Mouse (Mus musculus) MEL (cell line): ENCODE measurements around the gene Il6ra. TPM values are rescaled to one million over a fixed set of nuclear protein-coding genes. Genes with fewer than 3 reads are reported as not detected.
A peak's percentile ranks its signal among the peaks of the same experiment; 100 is the strongest.

Experiments
- DNase-seq: peaks from one replicate; pipeline ENCODE4 v3.0.0; 2011; ENCODE audit warnings: low read depth, low spot score
- H3K27ac ChIP-seq: 2 replicates; pipeline ENCODE4 v1.5.1; 2012; ENCODE audit warnings: low read depth, mild to moderate bottlenecking, control low read depth, low read length, moderate library complexity; ENCODE audit not compliant: control insufficient read depth
- H3K27me3 ChIP-seq, 2 experiments: fragments of 150-350 bp in 1 of 2; sonication (generic) in 1 of 2; 2 replicates each; pipeline ENCODE4 v1.6.1; 2012; ENCODE audit warnings: low read length in 2 of 2, mild to moderate bottlenecking in 2 of 2, improper control_type of control experiment in 1 of 2, moderate library complexity in 1 of 2; ENCODE audit not compliant: insufficient read depth in 2 of 2, control insufficient read depth in 1 of 2
- H3K36me3 ChIP-seq, 2 experiments: 2 replicates each; pipeline ENCODE4 v1.6.1; 2012 to 2014; ENCODE audit warnings: low read length in 2 of 2, improper control_type of control experiment in 1 of 2, inconsistent platforms in 1 of 2, mild to moderate bottlenecking in 1 of 2; ENCODE audit not compliant: insufficient read depth in 2 of 2, control insufficient read depth in 1 of 2
- H3K4me1 ChIP-seq, 2 experiments: fragments of 150-350 bp in 1 of 2; sonication (generic) in 1 of 2; 2 replicates each; pipeline ENCODE4 v1.6.1; 2012; ENCODE audit warnings: low read length in 2 of 2, improper control_type of control experiment in 1 of 2, mild to moderate bottlenecking in 1 of 2; ENCODE audit not compliant: insufficient read depth in 2 of 2, control insufficient read depth in 1 of 2
- H3K4me3 ChIP-seq, 2 experiments: fragments of 150-350 bp in 1 of 2; sonication (generic) in 1 of 2; 2 replicates each; pipeline ENCODE4 v1.5.1; 2012; ENCODE audit warnings: low read depth in 2 of 2, low read length in 2 of 2, mild to moderate bottlenecking in 2 of 2, moderate library complexity in 2 of 2, control low read depth in 1 of 2, improper control_type of control experiment in 1 of 2; ENCODE audit not compliant: control insufficient read depth in 1 of 2, insufficient read depth in 1 of 2
- H3K79me2 ChIP-seq: 2 replicates; pipeline ENCODE4 v1.6.1; 2012; ENCODE audit warnings: mild to moderate bottlenecking, low read length, moderate library complexity; ENCODE audit not compliant: control insufficient read depth, poor library complexity, insufficient read depth
- H3K9ac ChIP-seq: 2 replicates; pipeline ENCODE4 v1.6.1; 2012; ENCODE audit warnings: low read depth, mild to moderate bottlenecking, control low read depth, low read length, moderate library complexity; ENCODE audit not compliant: control insufficient read depth, poor library complexity, severe bottlenecking
- H3K9me3 ChIP-seq: fragments of 150-350 bp; sonication (generic); replicated peaks from 2 replicates; pipeline ENCODE4 v1.6.1; 2012; ENCODE audit warnings: mild to moderate bottlenecking, low read length, improper control_type of control experiment, moderate library complexity; ENCODE audit not compliant: insufficient read depth
- BHLHE40 ChIP-seq: IDR thresholded peaks from 2 replicates; pipeline ENCODE4 v1.6.1; 2012; ENCODE audit warnings: low read depth, mild to moderate bottlenecking, inconsistent platforms, low read length, improper control_type of control experiment, borderline replicate concordance
- CTCF ChIP-seq, 3 experiments: IDR thresholded peaks in 2 of 3; conservative IDR thresholded peaks in 1 of 3; 2 replicates each; pipeline ENCODE4 v1.5.1; 2011 to 2012; ENCODE audit warnings: low read length in 3 of 3, low read depth in 2 of 3, mild to moderate bottlenecking in 2 of 3, improper control_type of control experiment in 1 of 3, inconsistent platforms in 1 of 3, mixed read lengths in 1 of 3, moderate library complexity in 1 of 3; ENCODE audit not compliant: control insufficient read depth in 1 of 3, insufficient read depth in 1 of 3, poor library complexity in 1 of 3, severe bottlenecking in 1 of 3
- ELF1 ChIP-seq: IDR thresholded peaks from 2 replicates; pipeline ENCODE4 v1.6.1; 2014; ENCODE audit warnings: low read depth, mild to moderate bottlenecking, inconsistent platforms, low read length, improper control_type of control experiment, moderate library complexity
- EP300 ChIP-seq, 2 experiments: IDR thresholded peaks; 2 replicates each; pipeline ENCODE4 v1.6.1; 2011; ENCODE audit warnings: improper control_type of control experiment in 2 of 2, low read length in 2 of 2, low read depth in 1 of 2, mild to moderate bottlenecking in 1 of 2
- ETS1 ChIP-seq: IDR thresholded peaks from 2 replicates; pipeline ENCODE4 v1.6.1; 2012; ENCODE audit warnings: low read depth, mild to moderate bottlenecking, inconsistent platforms, low read length, improper control_type of control experiment, moderate library complexity
- GABPA ChIP-seq: IDR thresholded peaks from 2 replicates; pipeline ENCODE4 v1.6.1; 2012; ENCODE audit warnings: low read depth, mild to moderate bottlenecking, inconsistent platforms, low read length, improper control_type of control experiment, moderate library complexity
- GATA1 ChIP-seq: IDR thresholded peaks from 2 replicates; pipeline ENCODE4 v1.6.1; 2011; ENCODE audit warnings: low read depth, low read length, improper control_type of control experiment
- HCFC1 ChIP-seq: IDR thresholded peaks from 2 replicates; pipeline ENCODE4 v1.6.1; 2012; ENCODE audit warnings: low read depth, mild to moderate bottlenecking, inconsistent platforms, low read length, improper control_type of control experiment, moderate library complexity
- MAFK ChIP-seq: IDR thresholded peaks from 2 replicates; pipeline ENCODE4 v1.6.1; 2011; ENCODE audit warnings: low read depth, mild to moderate bottlenecking, low read length, improper control_type of control experiment, borderline replicate concordance
- MAZ ChIP-seq: IDR thresholded peaks from 2 replicates; pipeline ENCODE4 v1.6.1; 2012; ENCODE audit warnings: low read depth, mild to moderate bottlenecking, inconsistent platforms, low read length, improper control_type of control experiment
- MEF2A ChIP-seq: IDR thresholded peaks from 2 replicates; pipeline ENCODE4 v1.6.1; 2014; ENCODE audit warnings: low read depth, mild to moderate bottlenecking, inconsistent platforms, low read length, improper control_type of control experiment; ENCODE audit not compliant: poor library complexity, insufficient replicate concordance, severe bottlenecking; ENCODE audit errors: extremely low read depth
- MXI1 ChIP-seq: IDR thresholded peaks from 2 replicates; pipeline ENCODE4 v1.6.1; 2011; ENCODE audit warnings: mild to moderate bottlenecking, low read depth, low read length, improper control_type of control experiment
- MYC ChIP-seq: IDR thresholded peaks from 2 replicates; pipeline ENCODE4 v1.6.1; 2011; ENCODE audit warnings: low read depth, mild to moderate bottlenecking, low read length, improper control_type of control experiment, moderate library complexity
- NRF1 ChIP-seq: IDR thresholded peaks from 2 replicates; pipeline ENCODE4 v1.6.1; 2014; ENCODE audit warnings: low read depth, mild to moderate bottlenecking, inconsistent platforms, low read length, improper control_type of control experiment, moderate library complexity; ENCODE audit not compliant: poor library complexity, insufficient read depth, severe bottlenecking
- POLR2A ChIP-seq, 2 experiments: IDR thresholded peaks; 2 replicates each; pipeline ENCODE4 v1.6.1; 2011 to 2012; ENCODE audit warnings: low read length in 2 of 2, mild to moderate bottlenecking in 2 of 2, control low read depth in 1 of 2, improper control_type of control experiment in 1 of 2, low read depth in 1 of 2, moderate library complexity in 1 of 2; ENCODE audit not compliant: control insufficient read depth in 1 of 2, insufficient read depth in 1 of 2, poor library complexity in 1 of 2
- POLR2AphosphoS5 ChIP-seq: IDR thresholded peaks from 2 replicates; pipeline ENCODE4 v1.6.1; 2012; ENCODE audit warnings: low read depth, borderline replicate concordance, mild to moderate bottlenecking, inconsistent platforms, low read length, moderate library complexity, mixed read lengths
- RAD21 ChIP-seq: IDR thresholded peaks from 2 replicates; pipeline ENCODE4 v1.6.1; 2011; ENCODE audit warnings: mild to moderate bottlenecking, low read depth, low read length, improper control_type of control experiment
- RCOR1 ChIP-seq: IDR thresholded peaks from 2 replicates; pipeline ENCODE4 v1.6.1; 2012; ENCODE audit warnings: low read depth, mild to moderate bottlenecking, inconsistent platforms, low read length, improper control_type of control experiment
- SIN3A ChIP-seq: IDR thresholded peaks from 2 replicates; pipeline ENCODE4 v1.6.1; 2012; ENCODE audit warnings: low read length, improper control_type of control experiment, inconsistent platforms
- SMC3 ChIP-seq: IDR thresholded peaks from 2 replicates; pipeline ENCODE4 v1.6.1; 2011; ENCODE audit warnings: low read depth, low read length, improper control_type of control experiment
- TBP ChIP-seq: IDR thresholded peaks from 2 replicates; pipeline ENCODE4 v1.8.0; 2011; ENCODE audit warnings: low read depth, low read length, improper control_type of control experiment
- UBTF ChIP-seq: IDR thresholded peaks from 2 replicates; pipeline ENCODE4 v1.6.1; 2012; ENCODE audit warnings: low read depth, mild to moderate bottlenecking, inconsistent platforms, low read length, improper control_type of control experiment, moderate library complexity, borderline replicate concordance; ENCODE audit not compliant: insufficient read depth
- USF2 ChIP-seq, 2 experiments: IDR thresholded peaks; 2 replicates each; pipeline ENCODE4 v1.6.1; 2011 to 2012; ENCODE audit warnings: improper control_type of control experiment in 2 of 2, low read length in 2 of 2, borderline replicate concordance in 1 of 2, inconsistent platforms in 1 of 2, low read depth in 1 of 2, mild to moderate bottlenecking in 1 of 2; ENCODE audit not compliant: insufficient read depth in 1 of 2
- ZC3H11A ChIP-seq: IDR thresholded peaks from 2 replicates; pipeline ENCODE4 v1.6.1; 2012; ENCODE audit warnings: low read depth, mild to moderate bottlenecking, inconsistent platforms, low read length, improper control_type of control experiment
- ZKSCAN1 ChIP-seq: IDR thresholded peaks from 2 replicates; pipeline ENCODE4 v1.6.1; 2012; ENCODE audit warnings: low read depth, mild to moderate bottlenecking, inconsistent platforms, low read length, improper control_type of control experiment, moderate library complexity
- ZMIZ1 ChIP-seq: IDR thresholded peaks from 2 replicates; pipeline ENCODE4 v1.6.1; 2012; ENCODE audit warnings: low read depth, mild to moderate bottlenecking, inconsistent platforms, low read length, improper control_type of control experiment, moderate library complexity
- ZNF384 ChIP-seq: IDR thresholded peaks from 2 replicates; pipeline ENCODE4 v1.6.1; 2012; ENCODE audit warnings: low read depth, mild to moderate bottlenecking, inconsistent platforms, low read length, improper control_type of control experiment
- polyA plus RNA-seq, 2 experiments: library from polyadenylated mRNA; stranded (reverse) in 1 of 2; unstranded in 1 of 2; fragments of >175 nt in 1 of 2; fragments of >200 nt in 1 of 2; gene quantifications; 2 replicates each; pipeline versions ENCODE4 v1.2.1 to v1.2.4; 2012; ENCODE audit warnings: low replicate concordance in 2 of 2, low read depth in 1 of 2; ENCODE audit not compliant: insufficient read length in 2 of 2, insufficient read depth in 1 of 2, missing spikeins in 1 of 2
- total RNA-seq: library from RNA; depleted of rRNA; stranded (reverse); fragments of 300-350 nt; gene quantifications from 2 replicates; pipeline ENCODE4 v1.2.3, GENCODE M21; 2012

Il6ra gene
- total and polyA plus RNA-seq, 3 experiments = 0.15 to 3.4 TPM; not detected in 1

- Histone ChIP-seq H3K79me2 (no peaks in the 10 kb centered on the region; the same call in 1 of the 2 replicates), H3K9ac (no peak overlapping the region), H3K4me3 (no peak overlapping the region), H3K27ac (peak overlapping the region; percentile 43), H3K4me1 (peaks cover 8 to 11% of the 10 kb centered on the region in 2 experiments), H3K36me3 (peaks cover 2 to 9% of the 10 kb centered on the region in 2 experiments; a peak in 3 of 4 replicates), H3K9me3 (no peaks in the 10 kb centered on the region), H3K27me3 (no peaks in the 10 kb centered on the region)
- peak; percentile 73 for DNase-seq
- no peak for TF ChIP-seq GABPA
- no peak for TF ChIP-seq NRF1
- TF ChIP-seq ETS1 = peak; percentile 39; the same call in 1 of the 2 replicates
- peak; percentile 65 for TF ChIP-seq GATA1
- 0 out of 2 replicates have a peak, but pooled peaks have one; percentile 37 for TF ChIP-seq MXI1
- TF ChIP-seq MEF2A = no peak
- no peak; a peak in 1 of 4 replicates for TF ChIP-seq EP300 (IDR thresholded peaks at IDR 0.05; ENCODE audit: low read depth in 1 of 2, low read length in 2 of 2)
- no peak for TF ChIP-seq RCOR1
- no peak for TF ChIP-seq POLR2A (IDR thresholded peaks at IDR 0.05; ENCODE audit: control insufficient read depth in 1 of 2, insufficient read depth in 1 of 2, low read depth in 1 of 2, low read length in 2 of 2, poor library complexity in 1 of 2)
- TF ChIP-seq MAZ = 0 out of 2 replicates have a peak, but pooled peaks have one; percentile 21
Observed at GRCm38 (mm10) chr3:89956177-89956971, 43.4 kb upstream of the Il6ra start.

- H3K4me3 ChIP-seq = no peak overlapping the region
- H3K9ac ChIP-seq = no peak overlapping the region
- H3K27me3 ChIP-seq = no peaks in the 10 kb centered on the region
- TF ChIP-seq BHLHE40 = no peak
- TF ChIP-seq SMC3 = peak; percentile 98
- peak; percentile 94 to 98 (median 98) for TF ChIP-seq CTCF (IDR thresholded peaks at IDR 0.05 in 2 of 3, conservative IDR thresholded peaks at IDR 0.05 in 1 of 3; ENCODE audit: control insufficient read depth in 1 of 3, insufficient read depth in 1 of 3, low read depth in 2 of 3, low read length in 3 of 3, poor library complexity in 1 of 3, severe bottlenecking in 1 of 3)
- TF ChIP-seq SIN3A = peak; percentile 61
- TF ChIP-seq ZNF384 = peak; percentile 36; the same call in 1 of the 2 replicates
- TF ChIP-seq MAZ = 0 out of 2 replicates have a peak, but pooled peaks have one; percentile 17
- TF ChIP-seq ZMIZ1 = no peak
- TF ChIP-seq MAFK = no peak
- peak; percentile 86 for TF ChIP-seq ZC3H11A
- TF ChIP-seq MYC = peak; percentile 56; the same call in 1 of the 2 replicates
- peak; percentile 94 for TF ChIP-seq RAD21
- TF ChIP-seq POLR2AphosphoS5 = no peak
- no peak for TF ChIP-seq UBTF
- no peak for TF ChIP-seq USF2 (IDR thresholded peaks at IDR 0.05; ENCODE audit: borderline replicate concordance in 1 of 2, insufficient read depth in 1 of 2, low read depth in 1 of 2, low read length in 2 of 2)
- TF ChIP-seq HCFC1 = peak; percentile 40; the same call in 1 of the 2 replicates
- TF ChIP-seq TBP = no peak
- no peak for TF ChIP-seq EP300 (IDR thresholded peaks at IDR 0.05; ENCODE audit: low read depth in 1 of 2, low read length in 2 of 2)
- no peak for TF ChIP-seq ZKSCAN1
- peak; percentile 83 for TF ChIP-seq ELF1
- H3K79me2 ChIP-seq = no peaks in the 10 kb centered on the region
- peaks cover 2 to 9% of the 10 kb centered on the region in 2 experiments for H3K36me3 ChIP-seq
- peak; percentile 91 for DNase-seq
- no peaks in the 10 kb centered on the region for H3K9me3 ChIP-seq
- H3K27ac ChIP-seq = no peak overlapping the region
- peaks cover 6 to 8% of the 10 kb centered on the region in 2 experiments for H3K4me1 ChIP-seq
Observed at GRCm38 (mm10) chr3:89953420-89953819, 40.4 kb upstream of the Il6ra start.
